Mouse (Mus musculus): Measurements from ENCODE around the gene Ptpn21.

Ptpn21 gene

DNA sequence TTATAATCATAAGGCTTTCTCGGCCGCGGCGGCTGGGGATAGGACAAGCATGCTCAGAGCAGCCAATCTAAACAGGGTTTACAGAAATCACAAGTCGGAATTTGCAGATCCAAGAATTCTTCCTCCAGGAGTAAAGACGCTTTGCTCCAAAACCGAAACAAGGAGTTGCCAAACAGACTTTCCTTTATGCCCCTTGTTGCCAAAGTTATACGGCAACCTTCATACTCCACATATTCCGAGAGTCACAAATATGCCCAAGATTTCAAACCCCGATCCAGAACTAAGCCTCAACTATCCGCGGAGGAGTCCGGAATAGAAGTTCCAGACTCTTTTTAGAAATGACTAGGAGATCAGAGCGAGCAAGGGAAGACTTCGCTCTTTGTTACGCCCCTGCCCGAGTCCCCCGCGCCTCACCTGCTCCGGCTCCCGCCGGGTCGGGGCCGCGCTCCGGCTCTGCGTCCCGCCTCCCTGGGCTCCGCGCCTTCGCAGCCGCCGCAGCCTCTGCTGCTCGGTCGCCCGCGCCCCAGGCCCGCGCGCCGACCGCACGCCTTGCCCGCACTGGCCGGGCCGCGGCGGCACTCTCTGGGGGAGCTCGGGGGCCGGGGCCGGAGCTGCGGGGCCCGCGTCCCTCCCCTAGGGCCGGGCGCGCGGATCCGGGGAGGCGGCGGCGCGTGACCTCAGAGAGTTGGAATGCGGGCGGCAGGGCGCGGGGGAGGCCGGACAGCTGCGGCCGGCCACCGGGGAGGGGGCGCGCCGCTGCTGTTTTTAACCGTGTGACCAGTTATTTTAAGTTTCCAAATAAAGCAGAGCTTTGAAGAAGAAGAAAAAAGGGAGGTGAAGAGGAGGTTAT lies at the start of gene Ptpn21:
Ptpn21 (minus strand) TSS at position 455 of the 850 bp plus-strand sequence.
- DNase-seq (ENCODE audit: low spot score in 2 of 2), result no peak

DNA sequence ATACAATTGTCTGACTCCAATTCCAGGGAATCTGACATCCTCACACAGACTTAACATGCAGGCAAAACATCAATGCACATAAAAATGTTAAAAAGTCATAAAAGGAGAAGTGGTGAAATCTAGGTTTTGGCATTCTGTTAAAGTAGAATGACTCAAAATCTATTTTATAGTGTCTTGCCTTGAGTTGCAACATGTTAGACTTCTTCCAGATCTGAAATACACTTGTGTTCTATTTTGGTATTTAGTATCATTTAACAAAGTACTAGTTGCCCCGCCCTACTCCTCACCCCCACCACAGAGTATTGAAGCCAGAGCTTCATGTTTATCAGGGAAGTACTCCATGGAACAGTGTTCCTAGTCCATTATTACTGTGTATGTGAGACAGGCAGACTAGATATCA lies 47.0 kb upstream of the Ptpn21 start:
- no peak for DNase-seq (ENCODE audit: low spot score in 2 of 2)

GRCm38 (mm10) chr12:98779148-98779547 lies 41.9 kb upstream of the Ptpn21 start:
- DNase-seq (ENCODE audit: low spot score in 2 of 2), result no peak

GRCm38 (mm10) chr12:98777509-98777908 lies 40.3 kb upstream of the Ptpn21 start:
- DNase-seq (ENCODE audit: low spot score in 2 of 2), result no peak

DNA sequence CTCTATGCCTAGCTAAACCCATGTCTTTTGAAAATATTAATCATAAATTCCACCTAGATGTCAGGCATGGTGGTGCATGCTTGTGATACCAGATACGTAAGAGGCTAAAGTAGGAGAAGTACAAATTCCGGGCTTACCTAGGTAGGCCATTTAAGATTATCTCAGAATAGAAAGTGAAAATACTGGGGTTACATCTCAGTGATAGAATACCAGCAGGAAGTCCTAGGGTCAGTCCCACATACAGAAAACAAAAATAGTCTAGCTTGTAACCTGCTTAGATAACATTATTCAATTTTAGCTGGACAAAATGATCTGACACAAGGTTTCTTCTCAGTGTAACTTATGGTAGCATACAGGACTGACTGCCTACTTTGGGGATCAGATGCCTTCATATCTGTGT lies 29.0 kb upstream of the Ptpn21 start:
- no peak for DNase-seq (ENCODE audit: low spot score in 2 of 2)

GRCm38 (mm10) chr12:98759700-98760099 lies 22.5 kb upstream of the Ptpn21 start:
- no peak for DNase-seq (ENCODE audit: low spot score in 2 of 2)

DNA sequence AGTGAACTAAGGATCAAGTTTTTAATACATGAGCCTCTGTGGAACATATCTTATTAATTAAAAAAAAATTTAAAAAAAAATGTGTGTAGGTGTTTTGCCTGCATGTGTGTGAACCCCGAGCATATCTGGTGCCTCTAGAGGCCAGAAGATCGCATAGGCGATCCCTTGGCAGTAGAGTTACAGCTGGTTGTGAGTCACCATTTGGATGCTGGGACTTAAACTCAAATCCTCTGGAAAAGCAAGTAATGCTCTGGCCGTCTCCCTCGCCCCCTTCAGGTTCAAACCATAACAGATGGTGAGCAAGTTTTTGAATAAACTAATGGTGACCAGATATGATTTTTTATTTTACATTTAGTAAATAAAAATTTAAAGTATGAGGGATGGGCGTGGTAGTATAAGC lies 20.4 kb upstream of the Ptpn21 start:
- DNase-seq (ENCODE audit: low spot score in 2 of 2), result no peak

- no peak for DNase-seq (ENCODE audit: low spot score in 2 of 2)
Measured at GRCm38 (mm10) chr12:98747380-98747753, 10.2 kb upstream of the Ptpn21 start.

DNA sequence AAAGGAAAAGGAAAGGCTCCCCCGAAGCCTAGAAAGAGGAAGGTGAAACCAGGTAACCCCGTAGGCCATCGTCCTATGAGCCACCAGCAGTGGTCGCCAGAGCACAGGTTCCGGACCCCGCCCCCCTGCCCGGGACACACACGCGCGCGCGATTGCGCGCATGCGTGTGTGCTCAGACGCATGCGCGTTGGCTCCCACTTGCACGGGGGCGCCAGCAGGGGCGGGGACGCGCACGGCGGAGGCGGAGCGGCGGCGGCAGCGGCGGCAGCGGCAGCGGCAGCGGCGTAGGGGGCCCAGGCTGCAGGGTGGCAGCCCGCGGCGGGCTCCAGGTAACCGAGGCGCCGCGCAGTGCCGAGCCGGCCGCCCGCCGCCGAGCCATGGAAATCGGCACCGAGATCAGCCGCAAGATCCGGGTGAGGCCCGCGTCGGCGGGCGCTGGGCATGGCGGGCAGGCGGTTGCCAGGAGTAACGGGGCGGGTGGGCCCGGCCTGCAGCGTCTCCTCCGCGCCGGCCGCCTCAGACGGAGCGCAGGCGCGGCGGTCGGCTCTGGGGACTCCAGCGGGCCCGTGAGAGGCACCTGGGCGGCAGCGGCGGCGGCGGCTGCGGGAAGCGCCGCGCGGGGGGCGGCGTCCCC lies 9.7 kb upstream of the Ptpn21 start, which contains the start of gene Zc3h14:
Zc3h14 (plus strand) TSS at position 219 of the 634 bp plus-strand sequence.
- peak; percentile 92 to 97 for DNase-seq (ENCODE audit: low spot score in 2 of 2)

DNA sequence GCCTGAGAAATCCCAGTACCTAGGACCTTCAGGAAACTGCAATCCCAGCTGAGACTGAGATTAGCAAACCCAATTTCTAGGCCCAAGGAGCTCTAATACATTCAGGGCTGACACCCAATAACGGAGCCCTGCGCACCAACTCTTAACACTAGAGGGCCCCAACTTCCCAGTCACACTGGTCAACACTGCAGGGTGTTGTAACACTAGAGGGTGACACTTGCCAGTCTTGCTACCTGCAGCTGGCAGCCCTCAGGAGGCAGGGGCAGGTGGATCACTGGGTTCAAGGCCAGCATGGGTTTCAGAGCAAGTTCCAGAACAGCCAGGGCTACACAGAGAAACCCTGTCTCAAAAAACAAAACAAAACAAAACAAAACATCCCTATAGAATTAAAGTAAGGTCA lies 8.9 kb upstream of the Ptpn21 start:
- DNase-seq (ENCODE audit: low spot score in 2 of 2), result peak; percentile 73 to 80

- no peak for DNase-seq (ENCODE audit: low spot score in 2 of 2)
Measured at GRCm38 (mm10) chr12:98745626-98746025, 8.4 kb upstream of the Ptpn21 start.

GRCm38 (mm10) chr12:98741011-98741501 lies 3.9 kb upstream of the Ptpn21 start:
- no peak for DNase-seq (ENCODE audit: low spot score in 2 of 2)

DNA sequence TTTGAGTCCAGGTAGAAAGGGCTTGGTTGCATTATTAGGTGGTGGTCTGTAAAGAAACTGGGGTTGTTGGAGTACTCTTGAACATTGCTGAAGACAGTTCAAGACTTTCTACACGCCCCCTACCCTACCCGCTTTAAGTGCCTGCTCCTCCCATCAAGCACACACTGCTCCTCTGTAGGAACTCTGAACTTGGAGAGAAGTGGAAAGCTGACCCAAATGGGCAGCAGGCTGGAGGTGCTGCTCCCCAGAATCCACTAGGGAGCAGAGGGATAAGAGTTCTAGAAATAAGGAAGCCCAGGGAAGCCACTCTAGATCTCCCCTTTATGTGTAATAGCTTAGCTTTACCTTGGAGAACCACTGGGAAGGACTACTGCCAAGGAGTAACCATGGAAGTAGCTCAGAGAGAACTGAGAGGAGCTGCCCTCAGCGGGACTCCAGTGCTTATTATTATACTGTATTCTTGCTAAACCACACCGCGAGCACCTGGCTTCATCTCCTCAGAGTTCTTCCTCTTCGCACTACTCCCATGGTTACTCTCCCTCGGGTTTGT lies 671 bp upstream of the Ptpn21 start:
- DNase-seq (ENCODE audit: low spot score in 2 of 2), result no peak

DNA sequence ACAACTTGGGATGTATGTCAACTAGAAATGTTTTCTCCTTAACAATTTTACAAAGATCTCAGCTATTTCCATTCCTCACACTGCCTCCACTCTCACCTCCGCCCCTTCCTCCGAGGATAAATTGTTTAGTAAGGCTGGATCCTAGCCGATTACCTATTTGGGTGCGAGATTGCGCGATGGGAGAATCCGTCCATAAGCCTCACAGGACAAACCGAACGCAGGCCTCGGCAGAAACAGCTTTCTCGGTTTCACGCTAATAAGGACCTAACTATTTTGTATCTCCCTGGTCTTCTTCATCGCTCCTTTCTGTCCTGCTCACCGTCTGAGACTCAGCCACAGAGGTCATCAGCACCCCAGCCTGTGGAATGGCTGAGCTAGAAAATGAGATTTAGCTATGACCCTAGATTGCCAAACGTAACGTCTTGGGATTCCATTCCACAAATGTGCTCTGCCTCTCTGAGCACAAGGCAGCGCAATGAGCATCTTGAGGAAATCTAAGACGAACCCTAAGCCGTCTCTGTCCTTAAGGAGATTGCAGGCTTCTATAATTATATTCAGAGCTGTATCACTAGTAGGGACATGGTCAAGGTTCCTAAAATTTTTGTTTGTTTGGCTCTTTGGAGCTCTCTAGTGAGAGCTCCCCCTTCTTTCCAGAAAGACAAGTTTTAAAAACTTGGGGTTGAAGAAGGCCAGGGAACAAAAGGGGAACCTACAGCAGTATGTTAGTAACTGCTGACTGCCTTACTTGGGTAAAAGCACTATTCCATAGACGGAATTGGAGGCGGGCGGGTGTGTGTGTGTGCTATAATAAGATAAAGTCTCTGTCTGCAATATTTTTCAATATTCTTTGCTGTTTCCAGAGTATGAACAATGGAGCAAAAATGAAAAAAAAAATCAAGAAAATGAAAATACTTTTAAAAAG lies 2.1 kb downstream of the Ptpn21 start:
- no peak for DNase-seq (ENCODE audit: low spot score in 2 of 2)

DNA sequence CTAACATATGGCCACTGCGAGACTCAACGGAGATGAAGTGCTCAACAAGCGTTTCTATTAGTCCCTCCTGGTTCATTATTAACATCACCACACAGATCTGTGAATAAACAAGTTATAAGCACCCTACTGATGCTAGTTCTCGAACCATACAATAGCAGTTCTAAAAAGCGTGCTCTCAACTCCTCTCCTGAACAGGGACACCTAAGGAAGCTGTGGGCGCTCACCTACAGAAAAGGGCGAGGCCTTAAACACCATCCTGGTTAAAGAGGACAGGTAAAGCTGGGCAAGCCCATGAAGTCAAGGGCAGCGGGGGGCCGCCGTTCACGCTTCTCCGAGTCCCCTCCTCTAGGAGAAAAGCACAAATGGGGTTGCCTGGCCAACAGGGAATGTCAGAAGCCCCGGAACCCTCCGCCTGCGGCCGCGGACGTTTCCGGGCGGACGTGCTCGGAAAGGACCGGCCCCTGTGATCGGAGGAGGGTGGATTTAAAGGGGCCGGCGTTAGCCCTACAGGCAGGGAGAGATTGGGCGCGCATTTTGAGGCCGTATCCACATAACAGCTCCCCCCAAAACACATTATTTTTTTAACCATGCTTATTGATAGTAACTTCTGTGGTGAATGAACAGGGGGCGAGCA lies 2.8 kb downstream of the Ptpn21 start:
- DNase-seq (ENCODE audit: low spot score in 2 of 2), result peak; percentile 78 to 90

- DNase-seq (ENCODE audit: low spot score in 2 of 2), result no peak
Measured at GRCm38 (mm10) chr12:98733776-98734175, 3.4 kb downstream of the Ptpn21 start.

DNA sequence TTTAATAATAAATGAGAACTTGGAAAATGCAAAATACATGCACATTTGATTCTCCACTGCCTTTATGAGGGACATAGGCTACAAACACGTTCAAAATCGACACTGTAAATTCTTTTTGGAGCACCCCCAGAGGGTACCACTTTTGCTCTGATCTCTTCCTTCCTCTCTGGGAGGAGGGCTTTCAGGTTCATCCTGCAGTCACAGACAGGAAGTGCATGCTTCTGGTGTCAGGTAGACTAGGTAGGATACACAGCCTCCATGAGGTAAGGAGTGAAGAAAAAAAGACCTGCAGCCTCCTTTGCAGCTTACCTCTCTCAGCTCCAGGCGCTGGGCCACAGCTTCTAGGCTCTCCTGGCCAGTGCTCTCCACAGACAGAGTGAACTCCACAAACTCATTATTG lies 4.0 kb downstream of the Ptpn21 start:
- no peak for DNase-seq (ENCODE audit: low spot score in 2 of 2)

- DNase-seq (ENCODE audit: low spot score in 2 of 2), result no peak
Measured at GRCm38 (mm10) chr12:98730682-98731081, 6.5 kb downstream of the Ptpn21 start.

- DNase-seq (ENCODE audit: low spot score in 2 of 2), result no peak
Measured at GRCm38 (mm10) chr12:98727186-98727585, 10.0 kb downstream of the Ptpn21 start.

DNA sequence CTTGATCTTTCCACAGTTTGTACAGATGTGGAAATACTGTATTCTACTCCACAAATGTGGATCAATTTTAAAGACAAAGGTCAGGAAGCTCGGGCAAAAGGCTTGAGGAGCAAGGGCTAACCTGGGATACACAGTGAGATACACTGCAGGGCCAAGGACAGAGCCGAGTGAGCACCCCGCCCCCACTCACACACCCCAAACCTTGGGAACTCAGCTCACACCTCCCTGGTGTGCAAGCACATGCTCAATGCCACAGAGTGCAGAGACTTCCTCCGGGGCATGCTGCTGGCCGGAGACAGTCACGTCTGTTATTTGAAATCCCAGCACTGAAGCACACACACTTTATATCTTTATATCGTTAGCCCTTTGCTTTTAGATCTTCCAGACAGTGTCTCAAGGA lies 11.1 kb downstream of the Ptpn21 start:
- DNase-seq (ENCODE audit: low spot score in 2 of 2), result no peak

GRCm38 (mm10) chr12:98724976-98725375 lies 12.2 kb downstream of the Ptpn21 start:
- DNase-seq (ENCODE audit: low spot score in 2 of 2), result no peak
